ENCODE assay signal across 10 mouse cellular contexts in the genomic region with DNA sequence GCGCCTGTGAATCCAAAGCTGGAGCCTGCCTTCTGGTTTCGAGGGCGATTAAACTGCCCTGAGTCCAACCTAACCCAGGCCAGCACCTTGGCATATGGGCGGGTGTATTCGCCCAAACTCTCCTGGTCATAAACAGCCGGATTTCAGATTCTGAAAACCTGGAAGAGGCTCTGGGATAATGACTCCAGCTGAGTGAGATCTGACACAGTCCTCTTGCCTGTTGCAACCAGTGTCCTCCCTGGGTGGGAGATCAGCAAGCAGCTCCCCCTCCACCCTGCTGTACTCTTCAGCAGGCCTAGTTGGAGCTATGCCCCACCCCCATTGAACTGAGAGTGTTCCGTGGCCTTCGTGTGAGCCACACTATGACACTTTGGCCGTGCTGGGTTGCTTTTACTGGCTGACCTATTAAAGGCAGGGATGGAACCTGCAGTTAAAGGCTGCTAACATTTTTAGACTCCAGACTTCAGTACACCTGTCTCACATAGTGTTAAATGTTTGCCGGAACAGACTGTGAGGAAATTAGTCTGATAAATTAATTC. TPM values are rescaled to one million over a fixed set of nuclear protein-coding genes. Genes with fewer than 3 reads are reported as not detected.
A peak's percentile ranks its signal among the peaks of the same experiment; 100 is the strongest.
DNase-seq lines count a peak whose midpoint lies in the region; ATAC-seq and TF ChIP-seq lines count a peak whose summit lies in the region.
"Had no signal": no experiment of that assay in that cellular context is flagged by ENCODE, and none has a peak within 500 bp of the region (broad histone marks: within the 10 kb centered on the region; RNA-seq: fewer than 3 reads in every experiment).

No protein-coding gene starts in this region.

- no peak for TF ChIP-seq EP300 in heart, postnatal 0 days (IDR thresholded peaks at IDR 0.05; ENCODE audit: low read depth)

- H3K4me3 ChIP-seq in heart, postnatal 0 days (ENCODE audit: low read depth, low read length): peak overlapping the region; percentile 40
- peak overlapping the region; percentile 42 for H3K4me3 ChIP-seq in hindbrain, embryonic 15.5 days
- H3K4me3 ChIP-seq in limb, embryonic 12.5 days (replicated peaks): peak overlapping the region; percentile 41
- H3K4me3 ChIP-seq: myocyte had no signal

- peaks cover 15% of the 10 kb centered on the region for H3K4me1 ChIP-seq in heart, postnatal 0 days (ENCODE audit: control insufficient read depth, insufficient read depth)
- peaks cover 17% of the 10 kb centered on the region for H3K4me1 ChIP-seq in hindbrain, embryonic 15.5 days (replicated peaks)
- peaks cover 22% of the 10 kb centered on the region for H3K4me1 ChIP-seq in limb, embryonic 12.5 days (replicated peaks)

- TF ChIP-seq CTCF in heart, postnatal 0 days (IDR thresholded peaks at IDR 0.05; ENCODE audit: low read depth): no peak

- peak overlapping the region; percentile 62 for H3K4me2 ChIP-seq in heart, postnatal 0 days (ENCODE audit: low read depth, low read length)
- H3K4me2 ChIP-seq in hindbrain, embryonic 15.5 days: peak overlapping the region; percentile 88
- peak overlapping the region; percentile 80 for H3K4me2 ChIP-seq in limb, embryonic 12.5 days

- no peak overlapping the region for H3K27ac ChIP-seq in heart, postnatal 0 days (ENCODE audit: low read depth)
- H3K27ac ChIP-seq in hindbrain, embryonic 15.5 days (replicated peaks): no peak overlapping the region
- H3K27ac ChIP-seq in limb, embryonic 12.5 days: no peak overlapping the region

- H3K9ac ChIP-seq in heart, postnatal 0 days (replicated peaks; ENCODE audit: low read depth, low read length): no peak overlapping the region
- H3K9ac ChIP-seq in hindbrain, embryonic 15.5 days: no peak overlapping the region
- H3K9ac ChIP-seq in limb, embryonic 12.5 days (replicated peaks): peak overlapping the region; percentile 47; the same call in 1 of the 2 replicates

- WGBS in heart, postnatal 0 days: 25% methylated on average over 10 of the region's 10 CpGs
- WGBS in hindbrain, embryonic 15.5 days: 25% methylated on average over 10 of the region's 10 CpGs
- WGBS in limb, embryonic 12.5 days: 12% methylated on average over 10 of the region's 10 CpGs

- ATAC-seq in heart, postnatal 0 days (ENCODE audit: insufficient read depth, low read depth): no peak
- no peak for ATAC-seq in hindbrain, embryonic 15.5 days (ENCODE audit: low FRiP score, low read depth)
- no peak for ATAC-seq in limb, embryonic 12.5 days (ENCODE audit: insufficient number of reproducible peaks, insufficient read depth, low FRiP score, low TSS enrichment, low read depth)

- DNase-seq in heart, postnatal 0 days (ENCODE audit: low spot score): no peak
- no peak for DNase-seq in heart, postnatal 25 days (ENCODE audit: low spot score)
- peak; percentile 15 for DNase-seq in retina, embryonic 14.5 days (ENCODE audit: low spot score)
- DNase-seq in cerebellum, postnatal 10 days: no peak
- no peak for DNase-seq in MN1 (ENCODE audit: low spot score)
- no peak for DNase-seq in frontal cortex, postnatal 14 days (ENCODE audit: low spot score in 2 of 2)
- DNase-seq: heart, postnatal 4 days had no signal

- H3K27me3 ChIP-seq in heart, postnatal 0 days (ENCODE audit: control insufficient read depth, insufficient read depth, low read length): peaks cover 85% of the 10 kb centered on the region
- peaks cover 94% of the 10 kb centered on the region for H3K27me3 ChIP-seq in hindbrain, embryonic 15.5 days
- H3K27me3 ChIP-seq in limb, embryonic 12.5 days: peaks cover 97% of the 10 kb centered on the region

- H3K36me3 ChIP-seq in heart, postnatal 0 days (replicated peaks; ENCODE audit: control insufficient read depth, insufficient read depth, low read length): no peaks in the 10 kb centered on the region
- H3K36me3 ChIP-seq in hindbrain, embryonic 15.5 days: no peaks in the 10 kb centered on the region
- no peaks in the 10 kb centered on the region for H3K36me3 ChIP-seq in limb, embryonic 12.5 days

- intact Hi-C loops in heart, postnatal 25 days (cut with DNase I): no loop called here

- no peaks in the 10 kb centered on the region for H3K9me3 ChIP-seq in heart, postnatal 0 days (replicated peaks; ENCODE audit: control insufficient read depth, low read length)
- H3K9me3 ChIP-seq in hindbrain, embryonic 15.5 days: no peaks in the 10 kb centered on the region
- H3K9me3 ChIP-seq in limb, embryonic 12.5 days: no peaks in the 10 kb centered on the region

RNA-seq across cellular contexts. Expression of gene Ovol1, which starts 0.9 kb away (rescaled TPM):
- not detected in 2 replicates for total RNA-seq in heart, postnatal 0 days (2014; rRNA removed; ENCODE audit: low replicate concordance)
- polyA plus RNA-seq in heart, postnatal 0 days (2015; fragmentation: Nextera tagmentation; extraction: Ambion mirVana): 0.05 TPM in 1 of 2 replicates, not detected in the other
- total RNA-seq in heart, postnatal 25 days (2021): not detected
- 0.08 TPM in 1 of 2 replicates, not detected in the other for polyA plus RNA-seq in hindbrain, embryonic 15.5 days (2015; fragmentation: Nextera tagmentation; extraction: Ambion mirVana)
- polyA plus RNA-seq in limb, embryonic 12.5 days (2016; fragmentation: Nextera tagmentation; extraction: Ambion mirVana): 1.2 TPM in 2 replicates
- total RNA-seq: heart, postnatal 4 days had no signal
- polyA plus RNA-seq: myocyte had no signal

RNA-seq across cellular contexts. Expression of gene Ap5b1, which starts 6.5 kb away (rescaled TPM):
- total RNA-seq in heart, postnatal 0 days (2014; rRNA removed; ENCODE audit: low replicate concordance): 5.8 and 12.9 TPM in 2 replicates
- 1.7 and 2.0 TPM in 2 replicates for polyA plus RNA-seq in heart, postnatal 0 days (2015; fragmentation: Nextera tagmentation; extraction: Ambion mirVana)
- total RNA-seq in heart, postnatal 25 days (2021): 1 to 10 TPM; 3.0 to 3.2 TPM
- 3.1 and 3.7 TPM in 2 replicates for polyA plus RNA-seq in hindbrain, embryonic 15.5 days (2015; fragmentation: Nextera tagmentation; extraction: Ambion mirVana)
- polyA plus RNA-seq in limb, embryonic 12.5 days (2016; fragmentation: Nextera tagmentation; extraction: Ambion mirVana): 1.8 TPM in 2 replicates

RNA-seq across cellular contexts. Expression of gene Rnaseh2c, which starts 40.4 kb away (rescaled TPM):
- 42.4 and 57.6 TPM in 2 replicates for total RNA-seq in heart, postnatal 0 days (2014; rRNA removed; ENCODE audit: low replicate concordance)
- 50.7 and 51.8 TPM in 2 replicates for polyA plus RNA-seq in heart, postnatal 0 days (2015; fragmentation: Nextera tagmentation; extraction: Ambion mirVana)
- total RNA-seq in heart, postnatal 25 days (2021): 10 to 100 TPM; 43.7 to 49.7 TPM
- 66.6 and 67.4 TPM in 2 replicates for polyA plus RNA-seq in hindbrain, embryonic 15.5 days (2015; fragmentation: Nextera tagmentation; extraction: Ambion mirVana)
- polyA plus RNA-seq in limb, embryonic 12.5 days (2016; fragmentation: Nextera tagmentation; extraction: Ambion mirVana): 171 and 193 TPM in 2 replicates

RNA-seq across cellular contexts. Expression of gene Kat5, which starts 48.7 kb away (rescaled TPM):
- total RNA-seq in heart, postnatal 0 days (2014; rRNA removed; ENCODE audit: low replicate concordance): 55.4 and 164 TPM in 2 replicates
- 27.0 and 29.7 TPM in 2 replicates for polyA plus RNA-seq in heart, postnatal 0 days (2015; fragmentation: Nextera tagmentation; extraction: Ambion mirVana)
- 10 to 100 TPM; 24.8 to 26.5 TPM for total RNA-seq in heart, postnatal 25 days (2021)
- polyA plus RNA-seq in hindbrain, embryonic 15.5 days (2015; fragmentation: Nextera tagmentation; extraction: Ambion mirVana): 67.2 and 69.2 TPM in 2 replicates
- polyA plus RNA-seq in limb, embryonic 12.5 days (2016; fragmentation: Nextera tagmentation; extraction: Ambion mirVana): 56.3 and 60.1 TPM in 2 replicates

RNA-seq across cellular contexts. Expression of gene Snx32, which starts 51.0 kb away (rescaled TPM):
- 8.6 and 22.6 TPM in 2 replicates for total RNA-seq in heart, postnatal 0 days (2014; rRNA removed; ENCODE audit: low replicate concordance)
- 9.1 and 9.3 TPM in 2 replicates for polyA plus RNA-seq in heart, postnatal 0 days (2015; fragmentation: Nextera tagmentation; extraction: Ambion mirVana)
- total RNA-seq in heart, postnatal 25 days (2021): 1 to 10 TPM; 6.2 to 8.1 TPM
- 94.6 and 99.8 TPM in 2 replicates for polyA plus RNA-seq in hindbrain, embryonic 15.5 days (2015; fragmentation: Nextera tagmentation; extraction: Ambion mirVana)
- polyA plus RNA-seq in limb, embryonic 12.5 days (2016; fragmentation: Nextera tagmentation; extraction: Ambion mirVana): 9.3 and 10.1 TPM in 2 replicates
